Mouse (Mus musculus) stomach, postnatal 0 days (tissue): ENCODE results near the gene Pts.

Source experiments
- CTCF ChIP-seq: IDR thresholded peaks from 2 replicates; pipeline ENCODE4 v1.5.1; 2016; ENCODE audit warnings: antibody characterized with exemption, low read depth, mild to moderate bottlenecking, moderate library complexity
- EP300 ChIP-seq: optimal IDR thresholded peaks from 2 replicates; pipeline ENCODE3; 2016; ENCODE audit warnings: antibody characterized with exemption

DNA sequence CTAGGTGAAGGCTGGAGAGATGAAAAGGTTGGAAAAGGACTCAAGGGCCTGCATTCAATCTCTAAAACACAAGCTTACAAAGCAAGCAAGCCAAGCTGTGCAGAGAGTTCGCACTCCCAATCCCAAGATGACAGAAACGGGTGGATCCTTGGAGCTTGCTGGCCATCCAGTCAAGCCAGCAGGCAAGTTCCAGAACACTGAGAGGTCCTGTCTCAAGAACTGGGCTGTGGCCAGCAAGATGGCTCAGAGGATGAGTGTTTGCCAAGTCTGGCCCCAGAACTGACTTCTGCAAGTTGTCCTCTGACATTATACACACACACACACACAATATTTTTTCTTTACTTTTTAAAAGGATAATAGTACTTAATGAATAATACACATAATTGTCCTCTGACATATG, 39.4 kb upstream of the Pts start:
- TF ChIP-seq CTCF (no peak), EP300 (no peak)
